Mouse (Mus musculus) liver, adult 2 months (tissue): ENCODE measurements at regions not wholly inside any gene's neighbourhood (a gene's known extent, or its start where the extent isn't known, plus 50 kb on each side); places are given as distances from the start of the nearest gene placed in this dataset.

ENCODE experiments used
- DNase-seq: peaks from one replicate; pipeline ENCODE4 v3.0.0-alpha.2; 2011; ENCODE audit warnings: low read depth, low spot score; ENCODE audit errors: extremely low read depth
- H3K27ac ChIP-seq: fragments of 200-500 bp; replicated peaks from 2 replicates; pipeline ENCODE4 v1.5.1; 2012; ENCODE audit warnings: low read depth, mild to moderate bottlenecking, control low read depth, inconsistent platforms, low read length; ENCODE audit not compliant: insufficient read depth
- H3K27me3 ChIP-seq: fragments of 200-500 bp; 2 replicates; pipeline ENCODE4 v1.6.1; 2012; ENCODE audit warnings: mild to moderate bottlenecking, moderate library complexity, low read length, inconsistent platforms; ENCODE audit not compliant: control insufficient read depth, insufficient read depth
- H3K36me3 ChIP-seq: fragments of 200-500 bp; 2 replicates; pipeline ENCODE4 v1.6.1; 2012; ENCODE audit warnings: low read length, inconsistent platforms; ENCODE audit not compliant: control insufficient read depth, insufficient read depth
- H3K4me1 ChIP-seq: fragments of 200-500 bp; 2 replicates; pipeline ENCODE4 v1.6.1; 2011; ENCODE audit warnings: low read length; ENCODE audit not compliant: control insufficient read depth, insufficient read depth
- H3K4me3 ChIP-seq: fragments of 200-500 bp; 2 replicates; pipeline ENCODE4 v1.5.1; 2011; ENCODE audit warnings: low read depth, mild to moderate bottlenecking, control low read depth, low read length, moderate library complexity; ENCODE audit not compliant: insufficient read depth
- H3K79me2 ChIP-seq: fragments of 200-500 bp; 2 replicates; pipeline ENCODE4 v1.6.1; 2012; ENCODE audit warnings: inconsistent platforms, mild to moderate bottlenecking, low read length, moderate library complexity; ENCODE audit not compliant: control insufficient read depth, insufficient read depth
- H3K9ac ChIP-seq: fragments of 200-500 bp; 2 replicates; pipeline ENCODE4 v1.6.1; 2012; ENCODE audit warnings: low read depth, mild to moderate bottlenecking, control low read depth, inconsistent platforms, low read length
- CTCF ChIP-seq: fragments of 200-500 bp; IDR thresholded peaks from 2 replicates; pipeline ENCODE4 v1.5.1; 2011; ENCODE audit warnings: low read depth, low read length, control low read depth
- POLR2A ChIP-seq: fragments of 200-500 bp; IDR thresholded peaks from 2 replicates; pipeline ENCODE4 v1.6.1; 2011; ENCODE audit warnings: low read length, control low read depth; ENCODE audit not compliant: insufficient read depth; ENCODE audit errors: extremely low read depth
- WGBS: fragments of 180-500 bp; shearing (Covaris S2); methylation state at CpG from one replicate; pipeline ENCODE4 v1.1.7; 2018; 5-methylcytosine and 5-hydroxymethylcytosine counted together

GRCm38 (mm10) chr13:51227836-51228235 is 57.0 kb downstream of the Nxnl2 start:
- H3K27ac ChIP-seq = no peak overlapping the region
- H3K36me3 ChIP-seq = no peaks in the 10 kb centered on the region
- no peak overlapping the region for H3K4me3 ChIP-seq
- TF ChIP-seq CTCF (no peak), POLR2A (no peak)
- H3K4me1 ChIP-seq = peaks cover 5% of the 10 kb centered on the region
- no peak overlapping the region for H3K9ac ChIP-seq
- 84% methylated on average over 9 of the region's 9 CpGs for WGBS
- H3K27me3 ChIP-seq = no peaks in the 10 kb centered on the region
- no peak for DNase-seq
- no peaks in the 10 kb centered on the region for H3K79me2 ChIP-seq

- Histone ChIP-seq H3K27ac (no peak overlapping the region), H3K27me3 (no peaks in the 10 kb centered on the region), H3K36me3 (no peaks in the 10 kb centered on the region), H3K79me2 (no peaks in the 10 kb centered on the region), H3K9ac (no peak overlapping the region), H3K4me1 (peaks cover 5% of the 10 kb centered on the region), H3K4me3 (no peak overlapping the region)
- peak; percentile 14 for DNase-seq
- WGBS = 79% methylated on average over 30 of the region's 30 CpGs
- TF ChIP-seq POLR2A (no peak), CTCF (no peak)
Observed at GRCm38 (mm10) chr13:51228862-51229770, 58.3 kb downstream of the Nxnl2 start.

GRCm38 (mm10) chr13:51229862-51230261 is 59.0 kb downstream of the Nxnl2 start:
- Histone ChIP-seq H3K4me3 (no peak overlapping the region), H3K27ac (no peak overlapping the region), H3K9ac (no peak overlapping the region), H3K79me2 (no peaks in the 10 kb centered on the region), H3K4me1 (peaks cover 5% of the 10 kb centered on the region), H3K36me3 (no peaks in the 10 kb centered on the region), H3K27me3 (no peaks in the 10 kb centered on the region)
- 94% methylated on average over 4 of the region's 4 CpGs for WGBS
- DNase-seq = no peak
- TF ChIP-seq CTCF = no peak
- no peak for TF ChIP-seq POLR2A

GRCm38 (mm10) chr13:51231586-51231985 is 60.8 kb downstream of the Nxnl2 start:
- TF ChIP-seq POLR2A = no peak
- no peak for TF ChIP-seq CTCF
- Histone ChIP-seq H3K4me3 (no peak overlapping the region), H3K9ac (no peak overlapping the region), H3K4me1 (peaks cover 5% of the 10 kb centered on the region), H3K79me2 (no peaks in the 10 kb centered on the region), H3K27me3 (no peaks in the 10 kb centered on the region), H3K27ac (no peak overlapping the region), H3K36me3 (no peaks in the 10 kb centered on the region)
- no peak for DNase-seq
- WGBS = 63% methylated on average over 4 of the region's 4 CpGs

GRCm38 (mm10) chr13:51247378-51247777 is 76.6 kb downstream of the Nxnl2 start:
- H3K9ac ChIP-seq = no peak overlapping the region
- no peaks in the 10 kb centered on the region for H3K27me3 ChIP-seq
- H3K36me3 ChIP-seq = no peaks in the 10 kb centered on the region
- no peaks in the 10 kb centered on the region for H3K79me2 ChIP-seq
- H3K4me1 ChIP-seq = no peaks in the 10 kb centered on the region
- WGBS = 81% methylated on average over 3 of the region's 3 CpGs
- no peak for TF ChIP-seq CTCF
- TF ChIP-seq POLR2A = no peak
- DNase-seq = no peak
- no peak overlapping the region for H3K27ac ChIP-seq
- no peak overlapping the region for H3K4me3 ChIP-seq

- DNase-seq = no peak
- Histone ChIP-seq H3K4me3 (no peak overlapping the region), H3K4me1 (no peaks in the 10 kb centered on the region), H3K36me3 (no peaks in the 10 kb centered on the region), H3K79me2 (no peaks in the 10 kb centered on the region), H3K27me3 (no peaks in the 10 kb centered on the region), H3K27ac (no peak overlapping the region), H3K9ac (no peak overlapping the region)
- WGBS = 92% methylated on average over 1 of the region's 1 CpGs
- TF ChIP-seq POLR2A = no peak
Observed at GRCm38 (mm10) chr13:51253371-51253770, 82.5 kb downstream of the Nxnl2 start.
